Mouse (Mus musculus) heart, embryonic 11.5 days (tissue): Measurements from ENCODE around the gene Gm17657. TPM values are rescaled to one million over a fixed set of nuclear protein-coding genes. Genes with fewer than 3 reads are reported as not detected.
"Not testable (repeated sequence)": the region's sequence is repeated elsewhere in the genome, so short reads cannot be mapped to it uniquely, and the experiment has no call there.

Experiments
- ATAC-seq: fragments of 200-750 bp; cut with Nextera tagmentation; replicated peaks from 2 replicates; pipeline ENCODE4 v1.8.0; 2017; ENCODE audit warnings: moderate library complexity; ENCODE audit not compliant: insufficient number of reproducible peaks, low FRiP score, low TSS enrichment
- H3K27ac ChIP-seq: fragments of 300-500 bp; sonication (generic); 2 replicates; pipeline ENCODE4 v1.5.1; 2014; ENCODE audit warnings: mild to moderate bottlenecking, low read depth, low read length
- H3K27me3 ChIP-seq: fragments of 300-500 bp; sonication (generic); 2 replicates; pipeline ENCODE4 v1.6.1; 2014; ENCODE audit warnings: mild to moderate bottlenecking, low read length, mixed read lengths; ENCODE audit not compliant: control insufficient read depth, insufficient read depth
- H3K36me3 ChIP-seq: fragments of 300-500 bp; sonication (generic); 2 replicates; pipeline ENCODE4 v1.6.1; 2014; ENCODE audit warnings: mild to moderate bottlenecking, low read length, moderate library complexity, mixed read lengths; ENCODE audit not compliant: control insufficient read depth, insufficient read depth
- H3K4me1 ChIP-seq: fragments of 300-500 bp; sonication (generic); 2 replicates; pipeline ENCODE4 v1.6.1; 2014; ENCODE audit warnings: low read length; ENCODE audit not compliant: control insufficient read depth, insufficient read depth
- H3K4me2 ChIP-seq: fragments of 300-500 bp; sonication (generic); 2 replicates; pipeline ENCODE4 v1.6.1; 2014; ENCODE audit warnings: mild to moderate bottlenecking, moderate library complexity
- H3K4me3 ChIP-seq: fragments of 300-500 bp; sonication (generic); 2 replicates; pipeline ENCODE4 v1.5.1; 2014; ENCODE audit warnings: low read depth, low read length
- H3K9ac ChIP-seq: fragments of 300-500 bp; sonication (generic); 2 replicates; pipeline ENCODE4 v1.6.1; 2014; ENCODE audit warnings: mild to moderate bottlenecking, low read depth, low read length, moderate library complexity
- H3K9me3 ChIP-seq: fragments of 300-500 bp; sonication (generic); replicated peaks from 2 replicates; pipeline ENCODE4 v1.6.1; 2016; ENCODE audit warnings: low read length; ENCODE audit not compliant: control insufficient read depth
- WGBS: fragments of 180-500 bp; shearing (Covaris S2); extraction: QIAGEN DNeasy Blood & Tissue Kit; methylation state at CpG from one replicate; pipeline ENCODE4 v1.1.7; 2014; ENCODE audit not compliant: insufficient replicate concordance; 5-methylcytosine and 5-hydroxymethylcytosine counted together
- polyA plus RNA-seq: library from polyadenylated mRNA; unstranded; fragments of >200 nt; fragmentation: Nextera tagmentation; extraction: Ambion mirVana; gene quantifications from 2 replicates; pipeline ENCODE4 v1.2.1, GENCODE M21; 2014

The Gm17657 gene
- polyA plus RNA-seq, 1 experiment from 2014 or later = not detected

DNA sequence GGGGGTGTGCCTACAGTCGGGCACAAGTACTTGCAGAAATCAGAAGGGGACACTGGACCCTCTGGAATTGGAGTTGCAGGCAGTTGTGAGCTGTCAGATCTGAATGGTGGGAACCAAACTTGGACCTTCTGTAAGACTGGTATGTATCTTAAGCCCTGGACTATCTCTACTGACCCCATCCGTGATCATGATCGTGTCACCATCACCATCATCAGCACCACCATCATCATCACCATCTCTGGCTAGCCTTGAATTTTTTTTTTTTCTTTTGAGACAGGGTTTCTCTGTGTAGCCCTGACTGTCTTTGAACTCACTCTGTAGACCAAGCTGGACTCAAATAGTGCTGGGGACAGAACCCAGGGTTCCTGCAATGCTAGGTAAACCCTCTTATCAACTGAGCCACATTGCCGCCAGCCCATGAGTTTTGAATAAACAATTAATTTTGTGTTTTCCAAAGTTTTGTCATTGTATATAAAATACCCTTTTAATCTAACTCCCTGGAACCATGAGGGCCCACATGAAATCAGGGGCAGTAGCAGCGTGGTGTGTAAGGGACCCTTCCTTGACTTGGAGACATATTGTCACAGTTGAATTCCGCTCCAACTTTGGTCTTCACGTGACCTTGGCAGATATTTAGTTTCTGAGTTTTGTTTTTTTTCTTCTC, 47.3 kb downstream of the Gm17657 start:
- no peak for ATAC-seq
- H3K4me3 ChIP-seq = no peak overlapping the region
- peak overlapping the region; percentile 58 for H3K27ac ChIP-seq
- no peak overlapping the region for H3K9ac ChIP-seq
- 69% methylated on average over 7 of the region's 7 CpGs for WGBS
- H3K9me3 ChIP-seq = no peaks in the 10 kb centered on the region
- no peaks in the 10 kb centered on the region for H3K27me3 ChIP-seq
- peak overlapping the region; percentile 59 for H3K4me2 ChIP-seq
- H3K36me3 ChIP-seq = no peaks in the 10 kb centered on the region
- H3K4me1 ChIP-seq = peaks cover 11% of the 10 kb centered on the region; the same call in 1 of the 2 replicates

GRCm38 (mm10) chr17:29500802-29501469, 48.5 kb downstream of the Gm17657 start:
- Histone ChIP-seq H3K4me1 (peaks cover 11% of the 10 kb centered on the region; the same call in 1 of the 2 replicates), H3K36me3 (0 out of 2 replicates have a peak, but pooled peaks cover 2% of the 10 kb centered on the region), H3K4me3 (no peak overlapping the region), H3K9me3 (no peaks in the 10 kb centered on the region), H3K9ac (no peak overlapping the region; the same call in 1 of the 2 replicates), H3K27ac (0 out of 2 replicates have a peak overlapping the region, but pooled peaks have one; percentile 86), H3K4me2 (peak overlapping the region; percentile 32; the same call in 1 of the 2 replicates), H3K27me3 (no peaks in the 10 kb centered on the region)
- WGBS = 62% methylated on average over 17 of the region's 17 CpGs
- ATAC-seq = peak; percentile 82

DNA sequence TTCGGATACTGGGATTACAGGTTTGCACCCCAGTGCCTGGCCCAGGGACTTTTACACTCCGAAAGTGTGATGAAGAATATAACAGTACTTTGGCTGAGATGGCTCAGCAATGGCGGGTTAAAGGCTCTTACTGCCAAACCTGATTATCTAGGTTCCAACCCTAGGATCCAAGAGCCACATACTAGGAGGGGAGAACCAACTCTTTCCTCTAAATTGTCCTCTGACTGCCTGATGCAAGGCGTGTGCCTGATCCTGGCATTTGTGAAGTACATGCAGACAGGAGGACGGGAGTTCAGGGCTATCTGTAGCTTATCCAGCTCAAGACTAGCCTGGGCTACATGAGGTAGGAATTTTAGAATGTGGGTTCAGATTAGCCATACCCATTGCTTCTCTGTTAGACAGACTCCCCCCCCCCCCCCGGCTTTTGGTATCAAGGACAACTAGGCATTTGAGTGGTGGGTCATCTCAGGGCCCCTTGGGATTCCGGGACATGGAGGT, 49.1 kb downstream of the Gm17657 start:
- Histone ChIP-seq H3K4me2 (peak overlapping the region; percentile 32; the same call in 1 of the 2 replicates), H3K36me3 (0 out of 2 replicates have a peak, but pooled peaks cover 2% of the 10 kb centered on the region), H3K9me3 (no peaks in the 10 kb centered on the region), H3K9ac (peak overlapping the region; percentile 43; the same call in 1 of the 2 replicates), H3K4me3 (no peak overlapping the region), H3K27ac (peak overlapping the region; percentile 86), H3K4me1 (peaks cover 11% of the 10 kb centered on the region; the same call in 1 of the 2 replicates), H3K27me3 (no peaks in the 10 kb centered on the region)
- no peak for ATAC-seq
- 65% methylated on average over 7 of the region's 7 CpGs for WGBS

DNA sequence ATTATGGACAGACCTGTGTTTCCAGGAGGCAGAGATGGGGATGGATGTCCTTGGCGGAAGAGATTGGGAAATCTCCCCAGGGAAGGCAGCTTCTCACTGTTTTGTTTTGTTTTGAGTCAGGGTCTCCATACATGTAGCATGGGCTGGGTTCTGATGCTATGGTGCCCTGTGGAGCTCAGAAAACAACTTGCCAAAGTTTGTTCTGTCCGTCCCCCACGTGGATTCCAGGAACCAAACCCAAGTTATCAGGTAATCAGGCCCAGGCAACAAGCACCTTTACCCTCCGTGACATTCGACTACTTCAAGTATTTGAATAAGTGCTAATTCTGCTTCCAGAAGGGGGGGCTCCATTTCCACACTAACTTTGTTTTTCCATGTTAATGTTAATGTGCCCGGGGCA, 49.9 kb downstream of the Gm17657 start:
- WGBS = 62% methylated on average over 6 of the region's 6 CpGs
- H3K27me3 ChIP-seq = no peaks in the 10 kb centered on the region
- H3K9me3 ChIP-seq = no peaks in the 10 kb centered on the region
- peak overlapping the region; percentile 12; the same call in 1 of the 2 replicates for H3K9ac ChIP-seq
- 0 out of 2 replicates have a peak, but pooled peaks have one; percentile 60 for ATAC-seq
- H3K4me2 ChIP-seq = no peak overlapping the region
- H3K4me3 ChIP-seq = no peak overlapping the region
- peaks cover 14% of the 10 kb centered on the region for H3K4me1 ChIP-seq
- peaks cover 5% of the 10 kb centered on the region for H3K36me3 ChIP-seq
- peak overlapping the region; percentile 86 for H3K27ac ChIP-seq

- not testable (repeated sequence) for H3K4me3 ChIP-seq, H3K9me3 ChIP-seq, H3K36me3 ChIP-seq, H3K9ac ChIP-seq, H3K4me2 ChIP-seq, ATAC-seq, H3K27me3 ChIP-seq
- 85% methylated on average over 2 of the region's 2 CpGs for WGBS
- H3K27ac ChIP-seq = peak overlapping the region; percentile 86
- peaks cover 15% of the 10 kb centered on the region for H3K4me1 ChIP-seq
Observed at GRCm38 (mm10) chr17:29498952-29499351, 50.5 kb downstream of the Gm17657 start.

GRCm38 (mm10) chr17:29498028-29498427, 51.4 kb downstream of the Gm17657 start:
- Histone ChIP-seq H3K27me3 (no peaks in the 10 kb centered on the region), H3K27ac (peak overlapping the region; percentile 46; the same call in 1 of the 2 replicates), H3K4me2 (no peak overlapping the region), H3K9ac (no peak overlapping the region), H3K36me3 (peaks cover 13% of the 10 kb centered on the region), H3K9me3 (no peaks in the 10 kb centered on the region), H3K4me3 (no peak overlapping the region), H3K4me1 (peaks cover 17% of the 10 kb centered on the region)
- ATAC-seq = no peak
- WGBS = 39% methylated on average over 4 of the region's 4 CpGs

GRCm38 (mm10) chr17:29497481-29497880, 52.0 kb downstream of the Gm17657 start:
- WGBS = 75% methylated on average over 1 of the region's 1 CpGs
- not testable (repeated sequence) for ATAC-seq, H3K9me3 ChIP-seq, H3K27ac ChIP-seq, H3K9ac ChIP-seq, H3K4me2 ChIP-seq, H3K4me3 ChIP-seq, H3K27me3 ChIP-seq
- H3K36me3 ChIP-seq = peaks cover 13% of the 10 kb centered on the region
- peaks cover 14% of the 10 kb centered on the region for H3K4me1 ChIP-seq

- Histone ChIP-seq H3K27ac (0 out of 2 replicates have a peak overlapping the region, but pooled peaks have one; percentile 47), H3K4me2 (no peak overlapping the region), H3K4me3 (no peak overlapping the region), H3K27me3 (no peaks in the 10 kb centered on the region), H3K4me1 (peaks cover 10% of the 10 kb centered on the region), H3K9me3 (no peaks in the 10 kb centered on the region), H3K9ac (no peak overlapping the region), H3K36me3 (peaks cover 13% of the 10 kb centered on the region)
- WGBS = 85% methylated on average over 3 of the region's 3 CpGs
- ATAC-seq = no peak
Observed at GRCm38 (mm10) chr17:29497071-29497354, 52.4 kb downstream of the Gm17657 start.
